Mouse (Mus musculus) gastrocnemius, adult 18-20 months (tissue): ENCODE results near the gene Tut4. TPM values are rescaled to one million over a fixed set of nuclear protein-coding genes. Genes with fewer than 3 reads are reported as not detected.

Experiments used
- DNase-seq: peaks from one replicate; pipeline ENCODE4 v3.0.0; 2021; ENCODE audit warnings: low spot score
- total RNA-seq, 2 experiments: library from RNA; stranded (reverse); gene quantifications; 2 replicates each; pipeline ENCODE4 v1.2.3; 2021

Gene Tut4
- total RNA-seq, 2 experiments from 2014 or later: 16.8 to 22.6 TPM

- DNase-seq: no peak
These were observed 25.0 kb downstream of the Tut4 start for GRCm38 (mm10) chr4:108484230-108484629.

- no peak for DNase-seq
These were observed 43.8 kb downstream of the Tut4 start for GRCm38 (mm10) chr4:108503023-108503422.

- DNase-seq: peak; percentile 2
These were observed 80.5 kb downstream of the Tut4 start for GRCm38 (mm10) chr4:108539701-108540100.

- no peak for DNase-seq
These were observed 105.8 kb downstream of the Tut4 start for GRCm38 (mm10) chr4:108565026-108565425.

GRCm38 (mm10) chr4:108572644-108573043 is 113.4 kb downstream of the Tut4 start:
- no peak for DNase-seq

- DNase-seq: peak; percentile 97
These were observed 119.9 kb downstream of the Tut4 start, which contains the start of the genes Prpf38a and Orc1 for GRCm38 (mm10) chr4:108578840-108579742. Prpf38a (minus strand) TSS chr4:108579336. Orc1 (plus strand) TSS chr4:108579423.

- DNase-seq: no peak
These were observed 120.7 kb downstream of the Tut4 start for GRCm38 (mm10) chr4:108579743-108580411.

- no peak for DNase-seq
These were observed 134.2 kb downstream of the Tut4 start for GRCm38 (mm10) chr4:108593376-108593775.

- DNase-seq: no peak
These were observed 136.6 kb downstream of the Tut4 start for GRCm38 (mm10) chr4:108595785-108596184.

GRCm38 (mm10) chr4:108598306-108598705 is 139.1 kb downstream of the Tut4 start:
- no peak for DNase-seq

- DNase-seq: no peak
These were observed 142.6 kb downstream of the Tut4 start for GRCm38 (mm10) chr4:108601870-108602269.

- no peak for DNase-seq
These were observed 149.4 kb downstream of the Tut4 start for GRCm38 (mm10) chr4:108608651-108609050.

Other genes with a start within 250 kb of the Tut4 start
- 1 to 10 TPM in 1 of 2 experiments, under 1 TPM in 1; 0.87 to 1.2 TPM for gene Zyg11a, start 241.4 kb upstream of the Tut4 start, total RNA-seq
- 10 to 100 TPM; 59.6 to 65.3 TPM for gene Zyg11b, start 158.3 kb upstream of the Tut4 start, total RNA-seq
- 10 to 100 TPM; 29.9 to 35.5 TPM for gene Coa7, start 131.3 kb upstream of the Tut4 start, total RNA-seq
- not detected for gene Shisal2a, start 76.1 kb upstream of the Tut4 start, total RNA-seq
- gene Gpx7, start 52.5 kb upstream of the Tut4 start, total RNA-seq: 1 to 10 TPM; 4.3 to 6.9 TPM
- 10 to 100 TPM; 10.2 to 13.2 TPM for gene Prpf38a, start 119.9 kb downstream of the Tut4 start, total RNA-seq
- under 1 TPM in 1 of 2 experiments, not detected in 1; 0.07 TPM for gene Orc1, start 120.0 kb downstream of the Tut4 start, total RNA-seq
- gene Cc2d1b, start 160.5 kb downstream of the Tut4 start, total RNA-seq: 10 to 100 TPM; 17.4 to 18.4 TPM